In genomic region chr6:143535726-143536125, GRCm38 (mm10) we compare ENCODE assay signal across 16 mouse cellular contexts.
A peak's percentile ranks its signal among the peaks of the same experiment; 100 is the strongest.
DNase-seq lines count a peak whose midpoint lies in the region; ATAC-seq and TF ChIP-seq lines count a peak whose summit lies in the region.
"Had no signal": no experiment of that assay in that cellular context is flagged by ENCODE, and none has a peak within 500 bp of the region (broad histone marks: within the 10 kb centered on the region; RNA-seq: fewer than 3 reads in every experiment).

No protein-coding gene starts in this region.

- peaks cover 0 to 2% of the 10 kb centered on the region in 2 experiments; a peak in 1 of 4 replicates for H3K4me1 ChIP-seq in heart, embryonic 14.5 days (ENCODE audit: control insufficient read depth in 2 of 2, insufficient read depth in 2 of 2, low read length in 2 of 2)
- no peaks in the 10 kb centered on the region for H3K4me1 ChIP-seq in midbrain, embryonic 11.5 days (ENCODE audit: control insufficient read depth, insufficient read depth, low read length)
- H3K4me1 ChIP-seq in midbrain, postnatal 0 days (ENCODE audit: insufficient read depth, low read length) = 0 out of 2 replicates have a peak, but pooled peaks cover 3% of the 10 kb centered on the region
- H3K4me1 ChIP-seq: liver, embryonic 12.5 days had no signal

- no peak overlapping the region for H3K27ac ChIP-seq in heart, embryonic 14.5 days (replicated peaks in 1 of 2; ENCODE audit: control insufficient read depth in 1 of 2, insufficient read depth in 1 of 2, low read depth in 2 of 2, low read length in 2 of 2)
- H3K27ac ChIP-seq in left cerebral cortex, adult 2 months = peak overlapping the region; percentile 12; the same call in 1 of the 2 replicates
- no peak overlapping the region for H3K27ac ChIP-seq in midbrain, embryonic 11.5 days (ENCODE audit: low read depth, low read length)
- no peak overlapping the region for H3K27ac ChIP-seq in midbrain, postnatal 0 days (ENCODE audit: low read depth, low read length)
- H3K27ac ChIP-seq: liver, embryonic 12.5 days; midbrain, embryonic 13.5 days; neural tube, embryonic 15.5 days had no signal

- H3K9ac ChIP-seq in heart, embryonic 14.5 days (ENCODE audit: low read length) = no peak overlapping the region
- H3K9ac ChIP-seq in midbrain, embryonic 11.5 days (ENCODE audit: low read length) = no peak overlapping the region
- no peak overlapping the region for H3K9ac ChIP-seq in midbrain, postnatal 0 days (replicated peaks; ENCODE audit: low read length, poor library complexity, severe bottlenecking)
- H3K9ac ChIP-seq: liver, embryonic 12.5 days; midbrain, embryonic 13.5 days; neural tube, embryonic 15.5 days had no signal

- peak overlapping the region; percentile 9; the same call in 1 of the 2 replicates for H3K4me2 ChIP-seq in heart, embryonic 14.5 days (ENCODE audit: low read length)
- no peak overlapping the region for H3K4me2 ChIP-seq in midbrain, embryonic 11.5 days
- no peak overlapping the region for H3K4me2 ChIP-seq in midbrain, postnatal 0 days (ENCODE audit: low read depth, low read length, poor library complexity, severe bottlenecking)
- H3K4me2 ChIP-seq: liver, embryonic 12.5 days; midbrain, embryonic 13.5 days; neural tube, embryonic 15.5 days had no signal

- H3K27me3 ChIP-seq in heart, embryonic 14.5 days (ENCODE audit: control insufficient read depth, insufficient read depth, low read length) = no peaks in the 10 kb centered on the region
- no peaks in the 10 kb centered on the region for H3K27me3 ChIP-seq in midbrain, embryonic 11.5 days (ENCODE audit: control insufficient read depth, insufficient read depth, low read length)
- H3K27me3 ChIP-seq in midbrain, postnatal 0 days (ENCODE audit: insufficient read depth, low read length) = no peaks in the 10 kb centered on the region
- H3K27me3 ChIP-seq: liver, embryonic 12.5 days; midbrain, embryonic 13.5 days; neural tube, embryonic 15.5 days had no signal

- no peak overlapping the region for H3K4me3 ChIP-seq in heart, embryonic 14.5 days (ENCODE audit: control insufficient read depth in 1 of 2, insufficient read depth in 1 of 2, low read depth in 1 of 2, low read length in 2 of 2)
- H3K4me3 ChIP-seq in left cerebral cortex, adult 2 months = peak overlapping the region; percentile 42
- no peak overlapping the region for H3K4me3 ChIP-seq in midbrain, embryonic 11.5 days (ENCODE audit: low read depth, low read length)
- H3K4me3 ChIP-seq in midbrain, postnatal 0 days (ENCODE audit: low read depth, low read length) = no peak overlapping the region
- H3K4me3 ChIP-seq: liver, embryonic 12.5 days; midbrain, embryonic 13.5 days; myocyte; neural tube, embryonic 15.5 days had no signal

- ATAC-seq in heart, embryonic 14.5 days (ENCODE audit: insufficient number of reproducible peaks, insufficient read depth, low FRiP score, low read depth) = no peak
- no peak for ATAC-seq in midbrain, embryonic 11.5 days (ENCODE audit: low FRiP score)
- ATAC-seq in midbrain, postnatal 0 days (ENCODE audit: low FRiP score) = no peak
- ATAC-seq: liver, embryonic 12.5 days; midbrain, embryonic 13.5 days had no signal

- no peak for TF ChIP-seq CTCF in left cerebral cortex, adult 2 months (IDR thresholded peaks at IDR 0.05)
- TF ChIP-seq CTCF in midbrain, postnatal 0 days (IDR thresholded peaks at IDR 0.05) = no peak

- no peaks in the 10 kb centered on the region for H3K9me3 ChIP-seq in heart, embryonic 14.5 days (ENCODE audit: control insufficient read depth, low read length)
- H3K9me3 ChIP-seq in midbrain, embryonic 11.5 days (ENCODE audit: control insufficient read depth, low read length) = no peaks in the 10 kb centered on the region
- H3K9me3 ChIP-seq in midbrain, postnatal 0 days (ENCODE audit: low read length) = no peaks in the 10 kb centered on the region
- H3K9me3 ChIP-seq: neural tube, embryonic 15.5 days had no signal

- intact Hi-C loops in heart, postnatal 25 days (cut with DNase I) = no loop called here
- intact Hi-C loops in left cerebral cortex, adult 2 months (cut with DNase I) = loop anchor here (2.0 kb wide), 1 partner anchor 121 kb away; no protein-coding TSS in a partner anchor
- intact Hi-C loops in left cerebral cortex, postnatal 4 days (cut with DNase I) = no loop called here

- no peak for DNase-seq in heart, postnatal 25 days (ENCODE audit: low spot score)
- peak in 1 of 2 experiments; percentile 25 for DNase-seq in left cerebral cortex, adult 2 months (ENCODE audit: extremely low spot score in 1 of 2, low spot score in 2 of 2)
- no peak for DNase-seq in left cerebral cortex, postnatal 4 days
- DNase-seq in midbrain, embryonic 11.5 days (ENCODE audit: low spot score, missing footprints) = peak; percentile 68
- DNase-seq in midbrain, postnatal 0 days (ENCODE audit: low spot score) = no peak
- peak; percentile 23 for DNase-seq in telencephalon, adult 2 months (ENCODE audit: low read depth, low spot score)
- DNase-seq in embryo, embryonic 10 days (ENCODE audit: low spot score) = no peak
- DNase-seq: cerebellum, adult 9-10 months; gastrocnemius, postnatal 14 days; kidney, adult 2 months; thymus, postnatal 4 days had no signal

- no peaks in the 10 kb centered on the region for H3K36me3 ChIP-seq in heart, embryonic 14.5 days (ENCODE audit: control insufficient read depth, insufficient read depth, low read length)
- H3K36me3 ChIP-seq in midbrain, embryonic 11.5 days (ENCODE audit: control insufficient read depth, insufficient read depth, low read length) = no peaks in the 10 kb centered on the region
- H3K36me3 ChIP-seq in midbrain, postnatal 0 days (ENCODE audit: insufficient read depth, low read length) = no peaks in the 10 kb centered on the region
- H3K36me3 ChIP-seq: liver, embryonic 12.5 days; midbrain, embryonic 13.5 days; neural tube, embryonic 15.5 days had no signal

- WGBS in heart, embryonic 14.5 days = 74% methylated on average over 15 of the region's 15 CpGs
- 88% methylated on average over 15 of the region's 15 CpGs for WGBS in midbrain, embryonic 11.5 days
- 81% methylated on average over 15 of the region's 15 CpGs for WGBS in midbrain, postnatal 0 days

Comparison
In these comparisons a context has a peak if more than half of its experiments do, and no peak if none do; other contexts are left out.
1. DNase-seq: peak in midbrain, embryonic 11.5 days (single experiment) and telencephalon, adult 2 months (single experiment); none in heart, postnatal 25 days (single experiment), left cerebral cortex, postnatal 4 days (single experiment), midbrain, postnatal 0 days (single experiment) and embryo, embryonic 10 days (single experiment).